Mouse (Mus musculus): ENCODE measurements around the gene Arhgap44.

Arhgap44 gene

DNA sequence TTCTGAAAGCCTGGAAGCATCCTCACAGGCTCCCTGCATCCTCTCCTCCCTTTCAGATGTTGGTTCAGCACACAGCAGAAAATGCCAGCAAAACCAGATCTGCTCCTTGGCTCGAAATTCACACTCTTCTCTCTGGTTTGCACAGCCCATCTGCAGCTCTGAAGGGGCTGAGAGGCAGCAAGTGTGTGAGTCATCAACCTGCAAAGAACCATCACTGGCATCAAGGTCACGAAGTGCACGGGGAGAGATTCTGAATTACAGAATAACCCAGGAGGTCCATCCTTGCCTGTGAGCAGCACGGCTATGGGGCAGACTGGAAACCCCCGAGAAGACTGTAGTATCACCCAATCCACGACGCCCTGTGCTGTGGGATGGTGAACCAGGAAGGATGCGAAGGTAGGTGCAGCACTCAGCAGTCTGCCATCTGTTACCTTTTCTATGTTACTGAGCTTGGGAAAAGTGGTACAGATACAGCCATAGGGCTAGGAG lies 27.5 kb downstream of the Arhgap44 start:
- peak; percentile 72 for DNase-seq

DNA sequence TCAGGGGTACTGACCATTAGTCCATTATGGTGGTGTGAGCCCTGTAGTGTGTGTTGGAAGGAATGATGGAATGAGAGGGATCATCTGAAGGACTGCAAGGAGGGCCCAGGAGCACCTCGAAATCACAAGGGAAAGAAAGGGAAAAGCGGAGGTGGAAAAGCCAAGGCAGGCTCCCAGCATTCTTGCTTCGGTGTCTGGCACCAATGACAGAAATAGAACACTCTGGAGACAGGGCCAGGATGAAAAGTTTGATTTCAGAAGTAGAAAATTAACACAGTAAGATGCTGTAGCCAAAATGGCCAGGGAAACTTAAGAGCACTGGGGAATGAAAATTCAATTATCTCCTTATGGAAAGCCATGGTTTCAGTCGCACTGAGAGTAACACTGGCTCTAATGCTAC lies 29.1 kb downstream of the Arhgap44 start:
- DNase-seq, result no peak

DNA sequence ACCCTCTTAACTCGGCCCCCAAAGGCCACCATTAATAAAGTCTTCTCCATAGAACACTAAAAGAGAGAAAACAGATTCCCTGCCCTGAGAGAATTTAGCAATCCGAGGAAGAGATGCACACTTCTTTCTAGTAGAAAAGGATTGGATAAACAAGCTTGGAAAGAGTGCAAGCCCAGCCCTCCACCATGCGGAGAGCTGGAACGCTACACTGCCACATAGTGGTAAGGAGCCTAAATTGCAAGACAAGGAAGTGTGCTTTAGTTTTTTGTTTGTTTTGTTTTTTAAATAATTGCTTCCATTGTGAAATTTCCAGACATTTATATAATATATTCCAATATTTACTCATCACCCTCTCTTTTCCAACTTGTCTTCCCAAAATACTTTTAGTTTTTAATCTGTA lies 33.7 kb downstream of the Arhgap44 start:
- DNase-seq, result no peak

- DNase-seq, result no peak
Observed at GRCm38 (mm10) chr11:65128666-65129065, 34.1 kb downstream of the Arhgap44 start.

DNA sequence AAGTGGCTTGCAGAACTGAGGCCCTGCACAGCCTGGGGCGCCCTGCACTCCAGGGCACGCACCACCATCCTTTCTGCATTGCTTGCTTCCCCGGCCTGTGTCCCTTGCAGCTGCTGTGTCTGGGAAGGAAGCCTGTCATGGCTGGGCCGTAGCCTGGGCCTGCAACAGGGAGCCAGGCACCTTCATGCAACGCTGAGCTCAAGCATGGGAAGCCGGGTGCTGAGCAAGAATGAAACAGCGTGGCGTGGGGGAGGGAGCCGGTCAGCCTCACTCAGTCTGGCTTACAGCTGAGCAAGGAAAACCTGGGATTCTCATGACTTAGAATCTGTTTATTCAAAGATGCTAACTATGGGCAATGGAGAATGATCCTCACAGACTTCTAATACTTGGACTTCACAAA lies 36.2 kb downstream of the Arhgap44 start:
- DNase-seq, result no peak

- DNase-seq, result peak; percentile 73
Observed at GRCm38 (mm10) chr11:65124913-65125418, 37.8 kb downstream of the Arhgap44 start.

- DNase-seq, result no peak
Observed at GRCm38 (mm10) chr11:65120276-65120675, 42.5 kb downstream of the Arhgap44 start.

GRCm38 (mm10) chr11:65115811-65116210 lies 47.0 kb downstream of the Arhgap44 start:
- no peak for DNase-seq

- DNase-seq, result no peak
Observed at GRCm38 (mm10) chr11:65112086-65112485, 50.7 kb downstream of the Arhgap44 start.

DNA sequence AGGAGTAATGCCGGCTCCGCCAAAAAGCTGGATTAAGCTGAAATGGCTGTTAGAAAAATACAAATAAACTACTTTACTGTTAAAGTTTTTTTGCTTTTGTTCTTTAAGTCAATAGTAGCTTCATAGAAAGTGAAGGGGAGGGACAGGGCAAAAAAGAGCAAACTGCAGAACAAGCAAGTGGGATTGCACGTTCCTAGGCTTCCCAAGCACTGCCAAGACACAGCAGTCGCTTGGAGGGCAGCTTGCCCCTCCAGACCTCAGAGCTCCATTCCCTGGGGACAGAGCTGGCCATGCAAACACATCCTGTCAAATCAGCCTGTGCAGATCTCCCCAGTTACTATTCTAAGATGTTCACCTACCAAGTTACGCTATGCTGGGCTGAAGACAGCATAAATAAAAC lies 51.1 kb downstream of the Arhgap44 start:
- DNase-seq, result no peak

DNA sequence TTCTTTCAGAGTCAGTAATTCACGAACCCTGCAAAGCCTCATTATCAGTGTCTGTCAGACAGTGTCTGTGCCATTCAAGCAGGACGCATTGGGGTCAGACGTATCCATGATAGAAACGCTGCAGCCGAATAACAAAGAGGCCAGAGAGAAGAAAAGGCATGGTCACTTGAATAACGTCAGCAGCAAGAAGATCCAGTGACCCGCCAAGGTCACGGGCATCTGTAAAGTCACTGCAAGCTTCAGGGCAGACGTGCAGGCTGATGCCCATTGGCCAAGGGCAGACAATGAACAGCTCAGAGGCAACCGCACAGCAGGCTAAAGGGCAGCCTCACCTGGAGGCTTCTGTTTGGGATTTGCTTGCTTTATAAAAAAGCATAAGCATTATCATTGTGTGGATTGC lies 52.7 kb downstream of the Arhgap44 start:
- DNase-seq, result no peak

GRCm38 (mm10) chr11:65107734-65108171 lies 55.0 kb downstream of the Arhgap44 start:
- DNase-seq, result peak; percentile 74

- no peak for DNase-seq
Observed at GRCm38 (mm10) chr11:65107151-65107550, 55.6 kb downstream of the Arhgap44 start.

GRCm38 (mm10) chr11:65104076-65104475 lies 58.7 kb downstream of the Arhgap44 start:
- DNase-seq, result peak; percentile 91

DNA sequence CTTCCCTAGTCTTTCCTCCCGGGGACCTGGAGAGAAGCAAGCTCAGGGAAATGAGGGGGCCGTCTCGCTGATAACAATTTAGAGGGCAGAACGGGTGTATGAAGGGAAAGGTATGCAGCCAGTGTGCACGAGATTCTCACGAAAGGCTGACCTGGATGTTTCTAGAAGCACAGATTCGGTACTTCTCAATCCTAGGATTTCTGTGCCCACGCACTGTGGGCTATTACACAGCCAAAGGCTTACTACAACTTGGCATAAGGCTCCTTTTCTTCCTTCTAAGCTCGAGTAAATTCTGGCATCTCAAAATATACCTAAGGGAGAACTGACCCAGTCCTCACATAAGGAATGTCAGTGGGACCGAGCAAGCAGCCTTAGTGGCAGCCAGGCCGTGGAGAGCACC lies 61.6 kb downstream of the Arhgap44 start:
- DNase-seq, result no peak

GRCm38 (mm10) chr11:65100031-65100430 lies 62.7 kb downstream of the Arhgap44 start:
- no peak for DNase-seq

- DNase-seq, result peak; percentile 13
Observed at GRCm38 (mm10) chr11:65097526-65098070, 65.2 kb downstream of the Arhgap44 start.

DNA sequence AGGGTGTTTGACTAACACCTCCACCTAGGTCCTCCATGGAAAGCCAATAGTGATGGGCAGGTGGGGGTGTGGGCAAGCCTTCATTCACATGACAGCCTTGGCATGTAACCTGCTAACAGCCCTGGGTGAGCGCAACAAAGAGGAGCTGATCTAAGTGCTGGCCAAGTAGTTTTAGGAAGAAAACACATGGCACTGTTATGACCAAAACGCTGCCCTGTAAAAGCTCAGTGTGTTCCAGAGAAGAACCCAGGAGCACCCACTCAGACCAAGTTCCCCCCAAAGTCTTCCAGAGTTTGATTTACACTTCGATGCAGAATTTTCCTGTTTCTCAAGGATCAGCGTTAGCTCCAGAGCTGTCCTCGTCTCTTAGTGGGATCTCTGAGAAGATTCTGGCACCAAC lies 65.9 kb downstream of the Arhgap44 start:
- DNase-seq, result no peak

GRCm38 (mm10) chr11:65092851-65093250 lies 69.9 kb downstream of the Arhgap44 start:
- no peak for DNase-seq

- no peak for DNase-seq
Observed at GRCm38 (mm10) chr11:65090386-65090785, 72.4 kb downstream of the Arhgap44 start.

GRCm38 (mm10) chr11:65089982-65090381 lies 72.8 kb downstream of the Arhgap44 start:
- no peak for DNase-seq

DNA sequence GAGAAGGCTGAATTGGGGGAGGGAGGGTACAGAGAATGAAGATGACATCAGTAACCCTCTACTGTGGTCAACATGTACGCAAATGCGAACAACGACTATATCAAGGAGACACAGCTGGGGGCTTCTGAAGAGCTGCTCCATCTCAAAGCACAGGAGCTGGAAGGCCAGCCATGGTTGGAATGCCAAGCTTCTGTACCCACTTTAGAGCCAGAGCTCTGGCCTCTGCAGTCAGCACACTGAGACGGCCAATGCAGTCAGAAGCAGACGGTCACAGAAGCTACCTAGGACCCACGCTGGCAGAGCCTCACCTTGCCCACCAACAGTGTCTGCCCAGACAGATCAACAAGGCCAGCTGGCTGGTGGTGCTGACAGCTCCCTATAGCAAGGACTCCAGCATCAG lies 73.5 kb downstream of the Arhgap44 start:
- DNase-seq, result peak; percentile 68

DNA sequence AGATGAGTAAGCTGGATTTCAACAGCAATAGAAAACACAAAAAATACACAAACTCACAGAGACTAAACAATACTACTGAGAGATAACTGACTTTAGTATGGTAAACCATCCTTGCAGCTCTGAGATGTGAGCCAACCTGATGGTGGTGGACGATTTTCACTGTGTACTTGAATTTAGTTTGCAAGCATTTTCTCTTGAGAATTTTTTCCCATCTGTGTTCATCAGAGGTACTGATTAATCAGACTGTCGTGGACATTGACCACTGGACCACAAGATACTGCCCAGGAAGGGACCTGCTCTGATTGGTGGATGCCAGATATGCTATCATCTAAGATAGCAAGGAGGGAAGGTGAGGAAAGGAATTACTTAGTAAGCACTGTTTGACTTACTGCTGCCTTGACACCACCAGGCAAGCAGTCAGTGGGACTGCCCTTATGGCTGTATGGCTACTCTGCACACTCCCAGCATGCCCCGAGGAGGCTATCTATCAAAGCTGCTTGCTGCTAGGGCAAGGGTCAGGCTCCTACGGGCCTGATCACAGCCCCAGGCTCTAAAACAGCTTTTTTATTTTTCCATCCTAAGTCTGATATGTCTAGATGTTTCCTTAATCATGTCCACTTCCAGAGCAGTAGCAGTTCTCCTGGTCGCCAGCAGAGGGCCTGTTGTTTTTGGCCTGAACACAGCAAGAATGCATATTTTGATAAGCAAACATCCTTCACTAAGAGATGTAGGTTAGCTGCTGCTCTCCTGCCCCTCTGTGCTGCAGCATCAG lies 74.1 kb downstream of the Arhgap44 start:
- peak; percentile 61 for DNase-seq

DNA sequence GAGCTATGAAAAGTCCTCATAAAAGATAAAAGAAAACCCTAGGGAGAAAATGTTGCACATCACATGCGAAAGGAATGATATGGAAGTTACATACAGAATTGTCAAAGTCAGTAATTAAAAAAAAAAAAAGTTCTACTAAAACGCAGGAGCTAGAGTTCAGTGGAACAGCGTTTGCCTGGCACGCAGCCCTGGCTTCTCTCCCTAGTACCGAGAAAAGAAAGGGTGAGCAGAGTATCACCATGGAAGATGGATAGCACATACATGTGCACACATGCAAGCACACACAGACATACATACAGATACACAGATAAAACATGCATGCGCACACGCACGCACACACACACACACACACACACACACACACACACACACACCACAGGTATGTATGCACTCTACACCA lies 82.0 kb downstream of the Arhgap44 start:
- no peak for DNase-seq
